Mouse (Mus musculus) kidney, embryonic 16.5 days (tissue): ENCODE results near the gene Panx2. TPM values are rescaled to one million over a fixed set of nuclear protein-coding genes. Genes with fewer than 3 reads are reported as not detected.

Source experiments
- ATAC-seq: fragments of 200-750 bp; cut with Nextera tagmentation; 2 replicates; pipeline ENCODE4 v1.8.0; 2017; ENCODE audit warnings: moderate TSS enrichment; ENCODE audit not compliant: low FRiP score, low TSS enrichment
- H3K27ac ChIP-seq: fragments of 300-500 bp; sonication (generic); 2 replicates; pipeline ENCODE4 v1.5.1; 2014; ENCODE audit warnings: low read length
- H3K27me3 ChIP-seq: fragments of 300-500 bp; sonication (generic); 2 replicates; pipeline ENCODE4 v1.6.1; 2014; ENCODE audit warnings: low read length, control low read depth, mixed read lengths; ENCODE audit not compliant: insufficient read depth
- H3K36me3 ChIP-seq: fragments of 300-500 bp; sonication (generic); 2 replicates; pipeline ENCODE4 v1.6.1; 2014; ENCODE audit warnings: low read length, control low read depth, mixed read lengths; ENCODE audit not compliant: insufficient read depth
- H3K4me1 ChIP-seq: fragments of 300-500 bp; sonication (generic); 2 replicates; pipeline ENCODE4 v1.6.1; 2014; ENCODE audit warnings: low read length, control low read depth, mixed read lengths; ENCODE audit not compliant: insufficient read depth
- H3K4me2 ChIP-seq: fragments of 300-500 bp; sonication (generic); replicated peaks from 2 replicates; pipeline ENCODE4 v1.6.1; 2014; ENCODE audit warnings: low read depth, low read length
- H3K4me3 ChIP-seq: fragments of 300-500 bp; sonication (generic); 2 replicates; pipeline ENCODE4 v1.5.1; 2014; ENCODE audit warnings: mild to moderate bottlenecking, low read length
- H3K9ac ChIP-seq: fragments of 300-500 bp; sonication (generic); replicated peaks from 2 replicates; pipeline ENCODE4 v1.6.1; 2014; ENCODE audit warnings: low read length
- H3K9me3 ChIP-seq: fragments of 300-500 bp; sonication (generic); 2 replicates; pipeline ENCODE4 v1.6.1; 2016; ENCODE audit warnings: low read length, control low read depth
- WGBS: fragments of 180-500 bp; shearing (Covaris S2); extraction: QIAGEN DNeasy Blood & Tissue Kit; methylation state at CpG from one replicate; pipeline ENCODE4 v1.1.7; 2014; 5-methylcytosine and 5-hydroxymethylcytosine counted together
- polyA plus RNA-seq: library from polyadenylated mRNA; unstranded; fragments of >200 nt; fragmentation: Nextera tagmentation; extraction: Ambion mirVana; gene quantifications from 2 replicates; pipeline ENCODE4 v1.2.1, GENCODE M21; 2015

Panx2 gene
- polyA plus RNA-seq, 1 experiment from 2014 or later = 0.04 TPM

DNA sequence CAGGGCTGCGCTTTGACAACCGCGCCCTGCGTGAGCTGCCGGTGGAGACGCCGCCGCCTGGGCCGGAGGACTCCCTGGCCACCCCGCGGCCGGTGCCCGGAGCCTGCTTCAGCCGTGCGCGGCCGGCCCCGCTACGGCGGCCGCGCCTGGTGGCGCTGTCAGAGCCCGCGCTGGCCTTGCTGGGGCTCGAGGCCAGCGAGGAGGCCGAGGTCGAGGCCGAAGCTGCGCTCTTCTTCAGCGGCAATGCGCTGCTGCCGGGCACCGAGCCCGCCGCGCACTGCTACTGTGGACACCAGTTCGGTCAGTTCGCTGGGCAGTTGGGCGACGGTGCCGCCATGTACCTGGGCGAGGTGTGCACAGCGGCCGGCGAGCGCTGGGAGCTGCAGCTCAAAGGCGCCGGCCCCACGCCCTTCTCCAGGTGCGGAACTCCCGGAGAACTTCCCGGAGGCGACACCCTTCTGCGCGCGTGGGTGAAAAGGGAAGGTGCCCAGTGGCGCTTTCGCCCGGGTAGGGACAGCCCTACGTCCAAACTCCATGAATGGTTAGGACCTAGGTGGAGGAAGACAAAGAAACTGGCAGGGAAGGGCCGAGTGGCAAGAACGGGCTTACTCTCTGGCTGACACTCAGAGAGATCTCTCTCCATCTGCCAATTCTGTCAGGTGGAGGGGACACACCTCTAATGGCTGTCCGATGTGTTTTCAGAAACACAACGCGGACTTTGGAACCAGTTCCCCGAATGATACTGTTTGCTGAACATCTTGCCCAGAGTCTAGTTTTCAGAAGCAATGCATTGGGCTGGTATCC, 29.9 kb downstream of the Panx2 start:
- peak overlapping the region; percentile 78 for H3K4me3 ChIP-seq
- no peaks in the 10 kb centered on the region for H3K27me3 ChIP-seq
- peaks cover 19% of the 10 kb centered on the region for H3K4me1 ChIP-seq
- ATAC-seq = peak; percentile 66
- H3K27ac ChIP-seq = peak overlapping the region; percentile 87
- H3K9me3 ChIP-seq = no peaks in the 10 kb centered on the region
- H3K4me2 ChIP-seq = peak overlapping the region; percentile 97
- peak overlapping the region; percentile 92 for H3K9ac ChIP-seq
- peaks cover 36% of the 10 kb centered on the region for H3K36me3 ChIP-seq
- WGBS = 3% methylated on average over 61 of the region's 68 CpGs

DNA sequence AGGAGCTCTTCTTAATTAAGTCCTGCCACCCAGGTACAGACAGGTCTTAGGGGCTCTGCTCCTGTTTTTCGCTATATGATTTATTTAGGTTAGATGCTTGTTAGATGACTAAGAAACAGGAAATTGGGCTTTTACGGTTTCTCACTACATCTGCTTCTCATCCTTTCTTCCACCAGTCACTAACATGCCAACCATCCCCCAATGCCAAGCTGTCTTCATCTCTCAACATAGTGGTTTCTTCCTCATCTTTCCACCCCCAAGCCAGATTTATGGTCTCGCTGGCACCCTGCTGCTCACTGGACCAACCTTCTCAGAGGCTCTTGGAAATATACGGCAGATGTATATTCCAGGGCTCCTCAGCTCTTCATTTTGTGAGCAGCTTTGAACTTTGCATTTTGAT, 31.1 kb downstream of the Panx2 start:
- Histone ChIP-seq H3K27me3 (no peaks in the 10 kb centered on the region), H3K4me2 (no peak overlapping the region), H3K9ac (no peak overlapping the region), H3K36me3 (peaks cover 36% of the 10 kb centered on the region), H3K27ac (no peak overlapping the region), H3K4me3 (no peak overlapping the region), H3K9me3 (no peaks in the 10 kb centered on the region), H3K4me1 (peaks cover 19% of the 10 kb centered on the region)
- 84% methylated on average over 4 of the region's 4 CpGs for WGBS
- no peak for ATAC-seq

DNA sequence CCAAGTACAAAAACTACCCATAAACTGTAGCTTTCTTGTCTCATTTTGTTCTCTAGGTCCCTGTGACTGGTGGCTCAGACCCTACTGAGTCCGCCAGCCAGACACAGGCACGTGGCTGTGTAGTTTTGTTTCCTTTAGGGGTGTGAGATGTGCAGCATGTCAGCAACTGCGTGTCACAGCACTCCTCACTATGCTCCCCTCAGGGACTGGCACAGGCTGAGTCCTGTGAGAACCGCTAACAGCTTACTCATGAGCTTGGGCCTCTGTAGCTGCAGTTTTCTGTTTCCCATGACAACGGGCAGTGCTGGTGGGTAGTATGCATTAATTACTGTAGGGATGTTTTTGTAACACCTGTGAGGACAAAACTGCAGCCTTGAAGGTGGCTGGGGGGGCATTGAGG, 32.6 kb downstream of the Panx2 start:
- Histone ChIP-seq H3K9ac (no peak overlapping the region), H3K27ac (no peak overlapping the region), H3K36me3 (peaks cover 49% of the 10 kb centered on the region), H3K27me3 (no peaks in the 10 kb centered on the region), H3K9me3 (no peaks in the 10 kb centered on the region), H3K4me3 (no peak overlapping the region), H3K4me1 (peaks cover 19% of the 10 kb centered on the region), H3K4me2 (no peak overlapping the region)
- ATAC-seq = no peak
- 82% methylated on average over 5 of the region's 5 CpGs for WGBS

DNA sequence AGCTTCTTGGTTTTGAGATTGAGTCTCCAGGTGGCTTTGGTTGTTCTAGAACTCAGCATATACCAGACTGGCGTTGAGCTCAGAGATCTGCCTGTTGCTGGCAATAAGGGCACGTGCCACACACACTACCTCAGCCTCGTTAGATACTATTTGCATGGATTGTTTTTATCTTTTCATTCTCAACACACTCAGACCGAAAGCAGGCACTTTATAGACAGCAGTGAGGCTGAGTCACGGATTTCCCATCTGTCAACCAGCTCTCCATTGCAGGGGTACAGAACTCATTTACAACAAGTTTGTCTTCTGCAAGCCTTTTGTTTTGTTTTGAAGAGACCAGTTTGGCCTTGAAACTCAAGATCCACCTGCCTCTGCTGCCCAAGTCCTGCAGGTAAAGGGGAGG, 37.9 kb downstream of the Panx2 start:
- no peak overlapping the region for H3K9ac ChIP-seq
- H3K27ac ChIP-seq = no peak overlapping the region
- no peak overlapping the region for H3K4me3 ChIP-seq
- no peak overlapping the region for H3K4me2 ChIP-seq
- H3K9me3 ChIP-seq = no peaks in the 10 kb centered on the region
- no peaks in the 10 kb centered on the region for H3K4me1 ChIP-seq
- H3K36me3 ChIP-seq = peaks cover 88% of the 10 kb centered on the region
- 92% methylated on average over 5 of the region's 5 CpGs for WGBS
- ATAC-seq = no peak
- no peaks in the 10 kb centered on the region for H3K27me3 ChIP-seq

- no peak overlapping the region for H3K4me2 ChIP-seq
- WGBS = 82% methylated on average over 7 of the region's 7 CpGs
- H3K9ac ChIP-seq = no peak overlapping the region
- no peaks in the 10 kb centered on the region for H3K27me3 ChIP-seq
- no peaks in the 10 kb centered on the region for H3K4me1 ChIP-seq
- peaks cover 88% of the 10 kb centered on the region for H3K36me3 ChIP-seq
- H3K4me3 ChIP-seq = no peak overlapping the region
- no peak overlapping the region for H3K27ac ChIP-seq
- no peaks in the 10 kb centered on the region for H3K9me3 ChIP-seq
- no peak for ATAC-seq
Measured at GRCm38 (mm10) chr15:89098616-89099015, 39.1 kb downstream of the Panx2 start.

GRCm38 (mm10) chr15:89100823-89101222, 41.3 kb downstream of the Panx2 start:
- Histone ChIP-seq H3K36me3 (peaks cover 82% of the 10 kb centered on the region), H3K27ac (no peak overlapping the region), H3K27me3 (no peaks in the 10 kb centered on the region), H3K9ac (no peak overlapping the region), H3K4me3 (no peak overlapping the region), H3K4me1 (no peaks in the 10 kb centered on the region), H3K4me2 (no peak overlapping the region), H3K9me3 (no peaks in the 10 kb centered on the region)
- WGBS = 82% methylated on average over 12 of the region's 12 CpGs
- no peak for ATAC-seq

DNA sequence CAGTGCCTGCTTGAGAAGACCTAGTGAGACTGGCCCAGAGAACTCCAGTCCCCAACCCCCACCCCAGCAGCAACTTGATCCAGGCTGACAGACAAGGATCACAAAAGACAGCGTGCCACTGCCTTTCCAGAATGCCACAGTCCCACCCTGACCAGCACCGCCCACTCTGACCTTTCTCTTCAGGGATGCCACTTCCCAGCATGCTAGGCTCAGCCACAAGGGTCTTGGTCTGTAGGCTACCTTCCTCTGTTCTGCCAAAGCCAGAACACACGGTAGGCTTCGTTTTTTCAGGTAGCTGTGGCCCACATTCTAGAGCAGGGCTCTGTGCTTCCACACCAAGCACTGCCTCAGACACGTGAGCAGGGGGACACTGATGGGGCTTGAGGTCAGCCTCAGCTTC, 43.1 kb downstream of the Panx2 start:
- Histone ChIP-seq H3K9ac (no peak overlapping the region), H3K4me3 (no peak overlapping the region), H3K27ac (no peak overlapping the region), H3K9me3 (no peaks in the 10 kb centered on the region), H3K36me3 (peaks cover 76% of the 10 kb centered on the region), H3K27me3 (no peaks in the 10 kb centered on the region), H3K4me1 (no peaks in the 10 kb centered on the region), H3K4me2 (no peak overlapping the region)
- 75% methylated on average over 5 of the region's 5 CpGs for WGBS
- ATAC-seq = no peak

DNA sequence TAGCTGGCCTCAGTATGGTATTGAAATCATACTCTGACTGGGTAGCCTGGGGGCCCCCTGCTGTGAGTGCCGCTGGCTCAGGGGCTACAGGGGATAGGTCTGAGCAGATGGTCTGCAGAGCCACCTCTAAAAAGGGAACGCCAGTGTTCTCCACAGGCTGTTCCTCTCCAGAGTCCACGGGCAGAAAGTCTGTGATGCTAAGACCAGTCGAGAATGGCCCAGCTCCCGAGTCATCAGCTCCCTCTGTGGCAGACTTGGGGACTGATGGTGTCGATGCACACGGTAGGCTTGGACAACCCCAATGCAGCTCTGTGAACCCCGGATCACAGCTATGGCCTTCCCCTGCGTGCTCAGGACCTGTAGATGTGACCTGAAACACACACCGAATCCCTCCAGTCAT, 44.4 kb downstream of the Panx2 start:
- no peaks in the 10 kb centered on the region for H3K4me1 ChIP-seq
- H3K9me3 ChIP-seq = no peaks in the 10 kb centered on the region
- ATAC-seq = no peak
- H3K27ac ChIP-seq = no peak overlapping the region
- 87% methylated on average over 10 of the region's 10 CpGs for WGBS
- H3K27me3 ChIP-seq = no peaks in the 10 kb centered on the region
- no peak overlapping the region for H3K4me2 ChIP-seq
- H3K4me3 ChIP-seq = no peak overlapping the region
- H3K36me3 ChIP-seq = peaks cover 78% of the 10 kb centered on the region
- H3K9ac ChIP-seq = no peak overlapping the region

GRCm38 (mm10) chr15:89104425-89104824, 44.9 kb downstream of the Panx2 start:
- Histone ChIP-seq H3K4me2 (no peak overlapping the region), H3K9me3 (no peaks in the 10 kb centered on the region), H3K27me3 (no peaks in the 10 kb centered on the region), H3K4me3 (no peak overlapping the region), H3K9ac (no peak overlapping the region), H3K36me3 (peaks cover 78% of the 10 kb centered on the region), H3K27ac (no peak overlapping the region), H3K4me1 (no peaks in the 10 kb centered on the region)
- ATAC-seq = no peak
- 93% methylated on average over 8 of the region's 8 CpGs for WGBS

DNA sequence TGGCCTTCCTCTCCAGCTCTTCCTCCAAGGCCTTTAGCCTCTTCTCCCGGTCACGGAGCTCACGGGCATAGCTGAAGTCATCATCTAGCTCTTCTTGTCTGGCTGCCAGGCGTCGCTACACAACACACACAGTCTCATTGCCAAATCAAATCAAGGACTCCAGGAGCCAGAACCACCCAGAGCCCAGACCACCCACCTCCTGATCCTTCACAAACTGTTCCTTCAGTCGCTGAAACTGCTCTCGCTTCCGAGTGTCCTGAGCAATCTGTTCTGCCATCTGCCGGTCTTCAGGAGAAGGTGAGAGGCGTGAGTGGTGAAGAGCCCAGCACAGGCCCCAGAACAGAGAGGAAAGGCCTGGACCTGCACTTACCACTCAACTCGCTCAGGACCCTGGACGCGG, 46.5 kb downstream of the Panx2 start:
- H3K4me1 ChIP-seq = no peaks in the 10 kb centered on the region
- WGBS = 91% methylated on average over 13 of the region's 13 CpGs
- no peak for ATAC-seq
- no peak overlapping the region for H3K4me2 ChIP-seq
- no peak overlapping the region for H3K4me3 ChIP-seq
- H3K9ac ChIP-seq = no peak overlapping the region
- H3K36me3 ChIP-seq = peaks cover 77% of the 10 kb centered on the region
- H3K27ac ChIP-seq = no peak overlapping the region
- no peaks in the 10 kb centered on the region for H3K9me3 ChIP-seq
- H3K27me3 ChIP-seq = no peaks in the 10 kb centered on the region
